Mouse (Mus musculus): ENCODE measurements around the gene Prpf8.

Prpf8 gene

DNA sequence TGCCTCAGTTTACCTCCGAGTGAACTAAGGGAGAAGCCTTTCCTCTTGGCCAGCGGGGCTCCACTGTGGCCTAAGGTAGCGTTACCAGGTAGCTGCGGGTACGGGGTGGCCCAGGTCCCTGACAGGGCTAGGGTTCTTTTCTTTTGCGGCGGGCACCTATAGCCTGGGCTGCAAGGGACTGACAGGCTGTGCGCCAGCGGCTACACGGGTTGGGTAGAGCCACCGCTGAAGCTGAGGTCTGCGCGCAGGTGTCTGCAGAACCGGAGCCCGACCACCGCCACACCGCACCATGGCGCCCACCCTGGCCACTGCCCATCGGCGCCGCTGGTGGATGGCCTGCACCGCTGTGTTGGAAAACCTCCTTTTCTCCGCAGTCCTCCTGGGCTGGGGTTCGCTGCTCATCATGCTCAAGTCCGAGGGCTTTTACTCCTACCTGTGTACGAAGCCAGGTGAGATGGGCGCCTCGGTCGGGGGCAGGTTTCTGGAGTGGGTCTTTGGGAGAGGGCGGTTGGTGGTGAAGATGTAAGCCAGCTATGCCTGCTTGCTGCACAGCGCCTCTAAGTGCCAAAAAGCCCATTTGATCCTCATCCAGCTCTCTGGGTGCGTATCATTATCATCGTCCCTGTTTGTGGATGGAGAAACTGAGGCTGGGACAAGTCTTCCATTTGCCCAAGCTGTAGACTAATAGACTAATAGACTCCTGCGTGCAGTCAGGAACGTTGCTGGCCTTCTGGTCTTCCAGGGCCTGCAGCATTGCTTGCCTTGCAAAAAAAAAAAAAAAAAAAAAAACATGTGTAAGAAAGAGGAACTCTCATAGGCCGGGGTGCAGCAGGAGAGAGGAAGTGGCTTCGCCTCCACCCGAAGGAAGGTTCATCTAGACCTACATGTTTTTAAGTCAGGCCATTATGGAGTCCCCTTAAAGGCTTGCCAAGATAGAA lies 46.0 kb downstream of the Prpf8 start:
- CTCF ChIA-PET = no interaction called here

GRCm38 (mm10) chr11:75533314-75534015 lies 46.8 kb downstream of the Prpf8 start:
- CTCF ChIA-PET = no interaction called here

DNA sequence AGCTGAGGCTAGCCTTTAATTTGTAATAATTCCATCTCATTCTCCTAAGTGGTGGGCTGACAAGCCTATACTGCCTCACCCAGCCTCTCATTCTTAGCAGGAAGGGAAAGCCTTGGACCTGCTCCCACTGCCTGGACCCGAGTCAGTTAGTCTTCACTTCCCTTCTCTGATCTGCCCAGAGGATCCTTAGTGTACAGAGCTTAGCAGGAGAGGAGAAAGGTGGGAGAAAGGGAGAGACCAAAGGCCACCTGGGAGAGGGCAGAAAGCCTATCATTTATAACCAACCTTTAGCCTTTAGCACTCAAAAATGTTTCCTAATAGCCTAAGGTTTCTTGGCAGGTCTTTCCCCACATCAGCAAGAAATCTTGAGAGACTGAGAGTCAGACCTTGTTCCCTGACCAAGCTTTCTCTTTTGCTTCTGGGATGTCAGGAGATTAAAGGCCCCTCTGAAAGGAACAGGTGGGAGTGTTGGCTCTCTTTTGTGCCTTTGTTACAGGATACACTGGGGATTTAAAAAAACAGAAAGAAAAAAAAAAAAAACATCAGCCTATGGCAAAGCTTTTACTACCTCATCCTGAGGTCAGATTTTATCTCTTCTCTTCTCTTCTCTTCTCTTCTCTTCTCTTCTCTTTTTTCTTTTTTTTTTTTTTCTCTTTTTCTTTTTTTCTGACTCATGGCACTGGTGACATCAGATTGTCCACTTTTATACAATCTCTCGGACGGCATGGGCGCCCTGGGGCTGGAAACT lies 47.8 kb downstream of the Prpf8 start:
- CTCF ChIA-PET = interaction anchor here (0.7 to 1.3 kb wide), 2 partner anchors 25 to 74 kb away, joined by 4 read pairs; no protein-coding TSS in a partner anchor

GRCm38 (mm10) chr11:75535106-75535795 lies 48.6 kb downstream of the Prpf8 start:
- CTCF ChIA-PET = interaction anchor here (0.6 to 1.3 kb wide), 2 partner anchors 24 to 210 kb away, joined by 4 read pairs; no protein-coding TSS in a partner anchor

- CTCF ChIA-PET = interaction anchor here (0.6 to 0.7 kb wide), 2 partner anchors 36 to 47 kb away, joined by 6 to 17 read pairs; no protein-coding TSS in a partner anchor
Measured at GRCm38 (mm10) chr11:75536255-75537024, 49.8 kb downstream of the Prpf8 start.

DNA sequence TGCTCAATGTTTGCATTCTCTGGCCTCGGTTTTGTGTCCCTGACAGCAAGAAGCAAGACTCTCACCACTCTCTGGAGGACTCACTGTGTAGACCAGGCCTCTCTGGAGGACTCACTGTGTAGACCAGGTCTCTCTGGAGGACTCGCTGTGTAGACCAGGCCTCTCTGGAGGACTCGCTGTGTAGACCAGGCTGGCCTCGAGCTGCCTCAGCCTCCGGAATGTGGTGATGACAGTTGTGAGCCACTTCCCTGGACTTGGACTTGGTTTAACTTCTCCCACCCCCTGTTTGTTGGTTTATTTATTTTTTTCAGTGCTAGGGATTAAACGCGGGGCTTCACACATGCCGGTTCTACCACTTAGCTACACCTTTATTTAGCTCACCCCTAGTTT lies 50.4 kb downstream of the Prpf8 start:
- CTCF ChIA-PET = no interaction called here

DNA sequence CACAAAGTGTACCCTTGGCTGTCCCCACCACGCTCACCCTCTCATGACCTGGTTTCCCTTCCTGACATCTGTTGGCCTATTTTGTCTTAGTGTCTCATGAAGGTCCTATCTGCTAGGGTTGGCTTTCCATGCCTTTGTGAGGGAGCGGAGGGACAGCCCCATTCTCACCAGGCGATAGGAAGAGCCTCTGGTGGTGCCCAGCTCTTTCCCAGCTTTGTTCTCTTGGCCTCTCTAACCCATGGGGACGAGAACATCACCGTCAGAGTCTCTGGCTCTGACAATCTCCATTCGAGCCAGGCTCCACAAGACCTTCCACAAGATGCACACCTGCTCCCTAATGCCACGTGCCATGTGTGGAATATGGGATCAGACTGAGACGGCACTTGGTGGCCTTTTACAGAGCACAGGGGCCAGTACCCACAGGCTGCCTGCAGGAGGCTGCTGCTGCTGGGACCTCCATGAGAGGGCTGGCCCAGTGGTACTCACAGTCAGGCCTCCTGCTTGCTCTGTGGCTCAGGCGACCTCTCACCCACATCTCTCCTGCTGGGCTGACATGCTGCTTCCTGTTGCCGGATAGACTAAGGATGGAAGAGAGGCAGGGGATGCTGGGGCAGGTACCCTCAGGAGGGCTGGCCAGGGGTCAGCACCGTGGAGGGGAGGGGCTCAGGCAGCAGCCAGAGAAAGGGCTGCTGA lies 51.0 kb downstream of the Prpf8 start:
- CTCF ChIA-PET = no interaction called here

GRCm38 (mm10) chr11:75538184-75538969 lies 51.8 kb downstream of the Prpf8 start:
- CTCF ChIA-PET = no interaction called here

DNA sequence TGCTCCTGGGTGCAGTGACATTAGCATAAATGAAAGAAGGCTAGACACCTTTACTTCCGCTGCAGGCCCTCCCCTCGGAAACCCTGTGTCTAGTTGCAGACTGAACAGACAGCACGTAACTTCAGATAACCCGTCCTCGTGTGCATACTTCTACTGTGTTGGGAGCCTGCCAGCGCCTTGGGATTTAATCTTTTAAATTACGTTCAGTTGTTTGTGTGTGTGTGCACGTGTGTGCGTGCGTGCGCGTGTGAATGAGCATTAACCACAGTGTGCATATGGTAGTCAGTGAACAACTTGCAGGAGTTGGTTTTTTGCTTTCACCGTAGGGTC lies 52.3 kb downstream of the Prpf8 start:
- CTCF ChIA-PET = interaction anchor here (0.5 to 0.6 kb wide), 2 partner anchors 19 to 342 kb away, joined by 3 to 5 read pairs; no protein-coding TSS in a partner anchor

- CTCF ChIA-PET = no interaction called here
Measured at GRCm38 (mm10) chr11:75540209-75540608, 53.6 kb downstream of the Prpf8 start.

- CTCF ChIA-PET = no interaction called here
Measured at GRCm38 (mm10) chr11:75540710-75541581, 54.3 kb downstream of the Prpf8 start.

- CTCF ChIA-PET = no interaction called here
Measured at GRCm38 (mm10) chr11:75544713-75545112, 58.1 kb downstream of the Prpf8 start.

GRCm38 (mm10) chr11:75546057-75546456 lies 59.4 kb downstream of the Prpf8 start:
- CTCF ChIA-PET = interaction anchor here (0.7 kb wide), 1 partner anchor 31 kb away, joined by 5 read pairs; no protein-coding TSS in a partner anchor

DNA sequence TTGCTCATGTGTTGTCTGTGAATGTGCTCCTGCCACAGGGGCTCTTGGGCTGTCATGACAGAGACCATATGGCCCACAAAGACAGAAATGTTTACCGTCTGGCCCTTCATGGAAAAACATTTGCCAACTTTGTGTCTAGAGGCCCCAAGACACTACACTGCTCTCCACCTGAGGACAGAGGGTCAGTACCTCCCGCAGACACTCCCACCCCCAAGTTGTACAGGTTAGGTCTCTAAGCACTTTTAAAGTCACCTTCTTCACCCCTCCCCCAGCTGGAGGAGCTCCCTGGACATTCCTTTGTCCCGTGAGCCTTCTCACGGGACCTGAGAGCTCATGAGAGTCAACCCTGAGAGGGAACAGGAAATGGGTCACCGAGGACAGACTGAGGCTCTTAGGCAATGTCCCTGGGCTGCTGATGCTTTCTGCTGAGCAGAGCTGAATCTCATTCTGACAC lies 63.1 kb downstream of the Prpf8 start:
- CTCF ChIA-PET = interaction anchor here (0.6 kb wide), 1 partner anchor 391 kb away, joined by 4 read pairs; no protein-coding TSS in a partner anchor

GRCm38 (mm10) chr11:75550200-75550946 lies 63.8 kb downstream of the Prpf8 start:
- CTCF ChIA-PET = interaction anchor here (0.6 kb wide), 1 partner anchor 391 kb away, joined by 4 read pairs; no protein-coding TSS in a partner anchor

DNA sequence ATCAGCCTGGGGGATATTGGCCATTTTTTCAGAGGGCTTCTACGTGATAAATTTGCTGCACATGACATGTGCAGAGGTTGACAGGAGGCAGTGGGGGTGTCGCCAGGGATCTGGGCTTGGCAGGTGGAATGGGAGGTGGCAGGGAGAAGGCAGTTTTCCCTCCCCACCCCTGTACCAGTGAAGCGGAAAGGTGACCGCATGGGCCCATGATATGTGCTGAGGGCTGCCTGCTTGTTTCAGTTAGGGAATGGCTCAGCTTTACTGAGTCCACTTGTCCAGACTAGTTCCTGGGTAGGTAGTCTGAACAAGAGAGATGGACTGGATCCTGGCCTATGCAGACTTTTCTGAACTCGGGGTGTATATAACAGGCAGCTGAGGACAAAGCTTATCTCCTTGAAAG lies 64.7 kb downstream of the Prpf8 start:
- CTCF ChIA-PET = no interaction called here

DNA sequence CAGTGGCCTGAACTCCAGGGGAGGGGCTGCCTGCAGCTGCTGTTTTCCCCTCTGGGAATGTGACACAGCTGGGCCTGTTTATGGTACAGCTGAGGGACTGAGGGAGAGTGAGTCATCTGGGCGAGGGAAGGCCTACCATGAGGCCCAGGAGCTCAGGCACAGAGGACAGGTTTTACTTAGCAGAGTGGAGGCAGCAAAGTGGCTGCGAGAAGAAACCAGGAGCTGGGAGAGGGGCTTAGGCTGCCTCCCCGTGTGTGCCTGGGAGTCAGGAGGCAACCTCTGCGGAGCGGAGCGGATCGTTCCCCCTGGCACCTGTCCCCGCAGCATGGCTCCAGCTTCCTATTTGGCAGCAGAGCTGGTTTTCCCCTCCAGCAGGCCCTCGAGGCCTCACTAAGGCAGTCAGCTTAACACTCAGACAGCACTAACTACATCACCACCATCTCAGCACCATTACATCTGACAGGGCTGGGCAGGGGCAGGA lies 65.4 kb downstream of the Prpf8 start:
- CTCF ChIA-PET = no interaction called here
